Mouse (Mus musculus): ENCODE results near the gene Adam15.

Adam15 gene

GRCm38 (mm10) chr3:89351271-89351670, 1.5 kb upstream of the Adam15 start:
- no peak for DNase-seq (ENCODE audit: low spot score)

GRCm38 (mm10) chr3:89348911-89349868, 606 bp downstream of the Adam15 start:
- DNase-seq (ENCODE audit: low spot score), result no peak

- no peak for DNase-seq (ENCODE audit: low spot score)
Observed at GRCm38 (mm10) chr3:89347916-89348315, 1.9 kb downstream of the Adam15 start.

GRCm38 (mm10) chr3:89346815-89347540, 2.8 kb downstream of the Adam15 start:
- DNase-seq (ENCODE audit: low spot score), result no peak

GRCm38 (mm10) chr3:89343279-89343678, 6.5 kb downstream of the Adam15 start:
- DNase-seq (ENCODE audit: low spot score), result no peak

- DNase-seq (ENCODE audit: low spot score), result no peak
Observed at GRCm38 (mm10) chr3:89341794-89342193, 8.0 kb downstream of the Adam15 start.

DNA sequence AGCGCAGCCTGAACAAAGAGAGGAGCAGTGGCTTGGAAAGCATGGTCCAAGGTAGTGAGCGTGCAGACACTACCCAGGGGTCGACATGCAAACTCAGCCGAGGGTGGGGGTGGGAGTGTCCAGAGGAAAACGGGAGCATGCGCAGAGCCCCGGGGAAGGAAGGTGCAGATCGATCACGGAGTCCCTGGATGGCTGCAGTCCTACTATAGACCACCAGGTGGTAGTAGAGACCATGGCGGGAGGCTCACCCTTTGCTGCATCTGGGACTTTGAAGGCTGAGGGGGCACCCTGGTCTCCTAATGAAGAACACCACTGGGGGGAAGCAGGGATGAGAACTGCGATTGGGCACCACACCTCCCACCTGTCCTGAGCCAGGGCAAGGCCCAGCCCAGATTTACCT, 9.3 kb downstream of the Adam15 start:
- peak; percentile 83 for DNase-seq (ENCODE audit: low spot score)

- peak; percentile 79 for DNase-seq (ENCODE audit: low spot score)
Observed at GRCm38 (mm10) chr3:89339416-89339815, 10.4 kb downstream of the Adam15 start.

DNA sequence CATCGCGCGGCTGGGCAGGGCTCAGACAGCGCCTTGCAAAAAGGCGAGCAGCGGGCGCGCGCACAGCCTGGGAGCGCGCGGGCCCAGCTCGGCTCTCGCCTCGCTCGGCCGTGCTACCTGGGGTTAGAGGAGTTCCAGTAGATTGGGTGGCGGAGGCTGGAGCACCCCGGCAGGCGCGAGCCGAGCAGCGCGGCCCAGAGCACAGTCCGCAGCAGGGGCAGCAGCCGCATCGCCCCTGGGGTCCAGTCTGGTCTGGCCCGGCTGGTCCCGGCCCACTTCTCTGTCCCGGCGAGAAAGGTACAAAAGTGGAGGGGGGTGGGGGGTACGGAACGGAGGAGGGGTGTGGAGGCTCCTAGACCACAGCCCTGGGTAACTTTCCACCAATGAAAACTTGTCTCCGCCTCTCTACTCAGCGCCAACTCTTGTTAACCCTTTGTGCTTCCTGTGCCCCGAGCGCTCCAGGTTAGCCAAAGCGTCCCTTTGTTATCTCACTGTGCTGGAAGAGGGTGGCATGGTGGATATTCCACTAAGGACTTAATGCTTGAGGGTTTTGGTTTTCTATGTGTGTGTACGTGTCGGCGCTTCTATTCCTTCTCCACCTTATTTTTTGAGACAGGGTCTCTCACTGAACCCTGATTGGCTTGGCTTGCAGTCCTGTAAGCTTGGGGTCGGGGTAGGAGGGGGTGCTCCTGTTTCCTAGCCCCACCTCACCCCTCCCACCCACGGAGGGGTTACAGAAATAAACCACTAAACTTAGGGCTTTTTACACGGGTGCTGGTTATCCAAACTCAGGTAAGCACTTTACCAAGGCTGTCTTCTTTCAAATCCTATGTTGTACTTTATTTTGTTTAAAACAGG, 11.8 kb downstream of the Adam15 start, which contains the start of gene Efna4:
TSS of gene Efna4 (minus strand) at position 308 of the 858 bp plus-strand sequence.
- DNase-seq (ENCODE audit: low spot score), result no peak

DNA sequence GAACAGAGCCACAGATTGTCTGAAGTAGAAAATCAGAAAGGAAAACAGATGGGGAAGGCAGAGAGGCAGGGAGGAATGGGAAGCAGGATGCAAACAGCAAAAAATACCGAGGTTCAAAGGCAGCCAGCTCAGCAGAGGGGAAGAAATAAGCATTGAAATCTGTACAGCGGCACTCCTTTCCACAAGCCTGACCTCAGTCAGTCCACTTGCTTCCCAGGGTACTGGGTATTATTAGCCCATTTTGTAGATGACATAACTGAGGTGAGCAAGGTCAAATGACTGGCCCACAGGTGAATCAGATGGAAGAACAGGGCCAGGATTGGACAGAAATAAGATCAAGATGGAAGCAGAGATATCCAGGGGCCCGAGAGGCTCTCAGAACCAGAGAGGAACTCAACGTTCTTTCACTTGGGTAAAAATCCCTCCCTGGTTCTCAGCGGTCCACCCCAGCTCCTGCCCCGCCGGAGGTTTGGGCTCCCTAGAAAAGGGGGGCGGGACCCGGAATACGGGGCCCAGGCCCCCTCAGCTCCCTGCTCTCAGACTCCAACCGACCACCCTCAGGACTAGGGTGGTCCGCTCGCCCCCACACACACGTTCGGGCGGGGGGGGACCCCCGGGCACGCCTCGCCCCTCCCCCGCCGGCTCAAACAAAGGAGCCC, 12.6 kb downstream of the Adam15 start:
- no peak for DNase-seq (ENCODE audit: low spot score)

DNA sequence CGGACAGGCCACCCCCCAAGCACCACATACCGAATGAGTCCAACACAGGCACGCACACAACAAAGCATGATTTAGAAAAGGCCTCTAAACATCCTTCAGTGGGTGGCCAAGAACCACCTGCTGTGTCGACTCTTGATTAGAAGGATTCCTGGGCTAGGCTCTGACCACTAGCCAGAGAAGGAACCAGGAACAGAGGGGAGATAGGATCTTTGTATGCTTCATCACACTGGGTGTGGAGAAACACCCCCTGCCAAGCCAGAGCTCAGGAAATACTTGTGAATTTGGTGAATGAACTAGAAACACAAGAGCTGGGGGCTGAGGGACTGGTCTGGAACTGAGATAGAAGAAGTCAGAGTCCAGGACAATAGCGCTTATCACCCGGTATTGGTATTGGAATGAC, 13.3 kb downstream of the Adam15 start:
- DNase-seq (ENCODE audit: low spot score), result no peak

DNA sequence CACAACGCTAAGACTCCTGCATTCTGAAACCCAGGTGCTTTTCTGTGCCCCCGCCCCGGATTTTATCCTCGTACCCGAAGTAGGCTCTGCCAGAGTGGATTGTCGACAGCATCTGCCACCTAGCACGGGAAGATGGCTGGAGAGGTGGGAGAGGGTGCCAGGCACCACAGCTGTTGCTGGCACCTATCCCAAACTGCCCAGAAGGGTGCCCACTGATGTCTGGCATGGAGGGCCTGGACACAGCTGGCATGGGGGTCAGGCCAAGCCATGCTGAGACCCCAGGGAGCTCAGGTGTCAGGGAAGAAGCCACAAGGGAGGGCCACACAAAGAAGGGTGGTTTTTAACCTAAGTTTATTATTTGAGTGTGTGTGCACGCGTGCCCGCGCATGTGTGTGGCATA, 16.7 kb downstream of the Adam15 start:
- no peak for DNase-seq (ENCODE audit: low spot score)

- DNase-seq (ENCODE audit: low spot score), result no peak
Observed at GRCm38 (mm10) chr3:89332476-89332875, 17.3 kb downstream of the Adam15 start.

DNA sequence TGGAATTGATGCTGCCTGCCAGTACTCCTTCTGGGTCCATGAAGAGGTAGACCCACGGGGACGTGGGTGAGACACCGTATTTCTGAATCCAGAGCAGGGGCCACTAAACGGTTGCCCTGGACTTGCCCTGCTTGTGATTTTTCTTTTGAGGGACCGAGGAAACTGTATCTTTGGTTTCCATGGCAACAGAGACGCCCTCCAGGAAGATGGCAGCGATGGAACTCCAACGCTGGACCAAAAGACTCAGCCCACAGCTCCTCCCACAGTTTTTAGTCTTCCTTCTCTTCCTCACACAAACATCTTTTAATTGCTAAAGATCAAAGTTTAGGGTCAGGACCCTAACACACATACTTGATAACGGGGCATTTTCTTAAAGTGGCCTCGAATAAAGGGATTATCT, 17.8 kb downstream of the Adam15 start:
- DNase-seq (ENCODE audit: low spot score), result no peak

GRCm38 (mm10) chr3:89331561-89331960, 18.2 kb downstream of the Adam15 start:
- no peak for DNase-seq (ENCODE audit: low spot score)

DNA sequence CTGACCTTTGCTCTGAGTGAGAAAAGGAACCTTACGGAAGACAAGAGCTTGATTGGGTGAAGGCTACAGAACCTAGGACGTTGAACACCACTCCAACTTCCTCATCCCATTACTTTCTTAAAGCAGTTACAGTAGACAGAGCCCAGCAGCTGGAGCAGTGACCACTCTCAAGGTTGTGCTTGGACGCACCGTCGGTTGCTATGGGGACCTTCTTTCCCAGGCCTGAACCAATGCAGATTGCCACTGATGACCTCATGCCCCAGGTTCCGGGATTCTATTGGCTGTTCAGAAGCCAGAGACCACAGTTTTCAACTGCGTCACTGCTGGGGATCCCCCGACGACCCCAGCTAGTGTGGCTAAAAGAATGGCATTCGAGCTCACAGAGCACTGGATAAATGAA, 18.8 kb downstream of the Adam15 start:
- no peak for DNase-seq (ENCODE audit: low spot score)

DNA sequence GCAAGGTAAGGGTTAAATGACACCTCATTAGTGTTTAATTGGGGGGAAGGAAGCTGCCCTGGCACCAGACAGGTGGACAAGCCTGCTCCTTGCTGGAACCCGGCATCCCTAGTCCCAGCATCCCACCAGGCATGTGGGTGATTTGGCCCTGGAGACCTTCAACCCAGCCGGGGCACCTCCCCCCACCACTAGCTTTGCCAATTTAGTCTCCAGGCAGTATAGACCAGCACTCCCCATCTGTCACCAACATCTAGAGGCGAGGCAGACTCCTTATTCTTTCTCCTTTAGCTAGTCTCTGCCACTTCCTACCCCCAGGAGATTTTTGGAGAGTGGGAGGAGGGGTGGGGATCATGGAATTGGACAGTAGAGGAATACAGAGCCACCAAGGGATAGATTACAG, 19.4 kb downstream of the Adam15 start:
- DNase-seq (ENCODE audit: low spot score), result no peak

- no peak for DNase-seq (ENCODE audit: low spot score)
Observed at GRCm38 (mm10) chr3:89328623-89329022, 21.2 kb downstream of the Adam15 start.

DNA sequence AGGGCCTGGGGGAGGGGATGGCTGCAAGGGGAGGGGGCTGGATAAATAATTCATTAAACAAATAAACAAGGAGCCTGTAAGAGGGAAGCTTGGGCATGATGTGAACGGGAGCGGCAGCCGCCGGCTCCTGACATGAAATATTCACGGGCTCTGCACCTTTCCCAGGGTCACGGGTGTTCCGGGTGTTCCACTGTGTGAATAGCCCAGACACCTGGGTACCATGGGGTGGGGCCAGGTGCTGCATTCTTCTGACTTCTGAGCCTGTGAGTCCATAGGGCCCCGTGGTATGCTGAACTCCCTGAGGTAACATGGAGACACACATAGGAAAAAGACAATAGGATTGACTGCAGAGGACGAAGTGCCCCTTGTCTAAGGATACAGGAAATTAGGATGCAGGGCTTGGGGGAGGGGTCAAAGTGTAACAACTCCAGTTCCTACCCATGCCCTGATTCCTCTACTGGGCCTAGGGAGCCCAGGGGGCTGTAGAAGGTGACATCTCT, 22.4 kb downstream of the Adam15 start:
- no peak for DNase-seq (ENCODE audit: low spot score)

DNA sequence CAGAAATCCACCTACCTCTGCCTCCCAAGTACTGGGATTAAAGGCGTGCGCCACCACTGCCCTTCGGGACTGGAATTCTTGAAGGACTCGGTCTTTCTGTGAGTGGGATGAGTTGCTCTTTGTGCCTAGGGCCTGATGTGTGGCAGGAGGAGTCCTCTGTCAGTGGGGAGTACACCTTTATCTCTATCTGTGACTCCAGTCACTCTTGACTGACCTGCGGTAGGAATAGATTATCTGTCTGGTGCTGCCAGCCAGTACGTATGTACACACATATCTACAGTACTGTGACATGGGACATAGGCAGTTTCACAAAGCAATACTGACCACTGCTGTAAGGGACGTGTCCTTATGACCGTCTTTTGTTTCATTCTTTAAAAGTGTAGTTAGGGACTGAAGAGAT, 23.9 kb downstream of the Adam15 start:
- DNase-seq (ENCODE audit: low spot score), result no peak

GRCm38 (mm10) chr3:89322514-89323165, 27.2 kb downstream of the Adam15 start, which contains the start of gene Efna3:
Efna3 (minus strand) TSS chr3:89322965.
- DNase-seq (ENCODE audit: low spot score), result peak; percentile 87

All from layer of hippocampus, adult 11-12 months (tissue).